Mouse (Mus musculus) c-Kit-positive CD71-positive TER-119-positive erythroid progenitor cells, embryonic 14.5 days (primary cell): ENCODE results near the gene Lin28a.
"Not testable (repeated sequence)": the region's sequence is repeated elsewhere in the genome, so short reads cannot be mapped to it uniquely, and the experiment has no call there.

Experiments
- DNase-seq: peaks from one replicate; pipeline ENCODE4 v3.0.0-alpha.2; 2013; ENCODE audit warnings: low spot score

Lin28a gene

DNA sequence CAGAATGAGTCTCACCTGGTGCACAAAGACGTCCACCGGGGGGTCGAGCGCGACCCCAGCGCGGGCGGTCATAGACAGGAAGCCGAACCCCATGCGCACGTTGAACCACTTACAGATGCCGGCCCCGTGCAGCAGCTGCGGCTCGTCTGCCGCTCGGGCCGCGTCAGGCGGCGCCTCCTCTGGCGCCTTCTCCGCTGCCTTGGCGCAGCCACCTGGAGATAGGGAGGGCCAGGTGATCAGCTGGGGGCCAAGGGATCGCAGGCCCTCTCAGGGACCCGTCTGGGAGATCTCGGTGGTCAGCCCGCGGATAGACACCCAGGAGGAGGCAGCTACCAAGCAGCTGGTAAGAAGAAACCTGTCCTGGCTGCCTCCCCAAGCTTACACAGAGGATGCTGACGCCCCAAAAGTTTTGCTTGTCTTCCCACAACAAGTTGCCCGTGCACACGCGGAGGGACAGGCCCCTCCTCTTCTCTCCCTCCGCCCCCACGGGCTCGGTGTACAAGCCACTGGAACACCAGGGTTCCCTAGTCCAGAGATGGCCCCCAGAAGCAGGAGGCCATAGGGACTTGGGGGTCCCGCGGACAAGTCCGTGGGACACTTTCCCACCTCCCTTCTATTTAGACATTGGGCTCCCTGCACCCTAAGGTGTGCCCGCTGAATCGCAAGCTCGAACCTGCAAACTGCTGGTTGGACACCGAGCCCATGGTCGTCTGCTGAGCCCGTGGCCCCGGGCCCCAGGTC, 433 bp downstream of the Lin28a start:
- no peak for DNase-seq

DNA sequence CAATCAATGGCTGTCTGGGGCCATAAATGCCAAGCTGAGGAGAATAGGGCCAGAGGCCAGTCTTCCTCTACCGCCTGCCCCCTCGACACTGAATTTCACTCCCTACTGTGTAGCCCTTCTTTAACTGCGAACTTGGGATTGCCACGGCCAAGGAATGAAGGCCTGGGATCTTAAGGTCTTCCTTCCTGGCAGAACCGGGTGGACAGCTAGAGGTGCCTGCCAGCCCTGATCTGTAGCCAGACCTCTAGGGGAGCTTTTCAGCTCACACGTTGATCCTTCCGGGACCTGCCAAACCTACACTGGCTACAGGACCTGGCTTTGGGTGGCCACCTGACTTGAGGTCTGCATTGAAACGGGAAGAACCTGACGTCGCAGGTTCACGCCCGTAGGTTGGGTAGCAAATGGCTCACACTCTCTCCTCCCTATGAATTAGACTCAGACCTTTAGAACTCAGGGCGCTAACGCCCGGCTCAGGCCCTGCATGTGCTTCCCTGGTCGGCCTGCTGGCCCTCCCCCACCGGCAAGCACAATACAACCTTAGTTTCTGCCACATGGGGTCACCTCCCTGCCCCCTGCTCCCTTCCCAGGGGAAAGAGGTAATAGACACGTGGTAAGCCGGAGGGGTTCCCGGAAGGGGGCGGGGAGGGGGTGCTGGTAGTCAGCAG, 1.3 kb downstream of the Lin28a start:
- no peak for DNase-seq

DNA sequence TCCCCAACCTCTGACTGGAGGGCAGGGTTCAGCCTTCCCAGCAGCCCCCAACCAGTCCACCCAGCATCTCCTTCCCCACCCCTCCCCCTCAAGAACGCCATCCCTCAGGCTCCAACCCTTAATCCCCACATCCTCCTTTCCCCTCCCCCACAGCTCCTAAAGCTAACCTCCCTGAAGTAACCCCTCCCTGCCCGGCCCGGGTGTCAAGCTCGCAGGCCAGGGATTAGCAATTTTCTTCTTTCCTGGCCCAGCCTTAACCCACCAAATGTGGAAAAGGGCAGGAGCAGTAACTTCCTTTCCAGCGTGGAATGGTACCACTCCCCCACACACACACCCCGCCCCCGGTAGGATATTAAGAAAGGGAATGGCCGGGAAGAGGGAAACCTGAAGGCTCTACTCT, 1.9 kb downstream of the Lin28a start:
- DNase-seq: no peak

DNA sequence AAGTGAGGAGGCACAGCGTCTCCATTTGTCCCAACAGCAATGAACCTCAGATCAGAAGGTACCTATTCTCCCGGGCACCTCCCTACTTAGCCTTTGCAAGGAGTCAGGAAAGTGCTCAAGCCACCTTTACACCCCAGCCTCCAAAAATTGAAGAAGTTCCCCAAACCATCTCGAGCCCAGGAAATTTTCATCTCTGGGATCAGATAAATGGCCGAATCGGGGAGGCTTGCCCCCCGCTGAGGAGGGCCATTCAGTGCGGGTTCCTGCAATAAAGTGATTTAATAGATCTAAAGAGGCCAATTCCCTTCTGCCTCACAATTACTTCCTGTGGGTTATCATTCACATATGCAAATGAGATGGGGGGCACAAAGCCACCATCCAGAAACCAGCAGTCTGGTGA, 2.4 kb downstream of the Lin28a start:
- no peak for DNase-seq

DNA sequence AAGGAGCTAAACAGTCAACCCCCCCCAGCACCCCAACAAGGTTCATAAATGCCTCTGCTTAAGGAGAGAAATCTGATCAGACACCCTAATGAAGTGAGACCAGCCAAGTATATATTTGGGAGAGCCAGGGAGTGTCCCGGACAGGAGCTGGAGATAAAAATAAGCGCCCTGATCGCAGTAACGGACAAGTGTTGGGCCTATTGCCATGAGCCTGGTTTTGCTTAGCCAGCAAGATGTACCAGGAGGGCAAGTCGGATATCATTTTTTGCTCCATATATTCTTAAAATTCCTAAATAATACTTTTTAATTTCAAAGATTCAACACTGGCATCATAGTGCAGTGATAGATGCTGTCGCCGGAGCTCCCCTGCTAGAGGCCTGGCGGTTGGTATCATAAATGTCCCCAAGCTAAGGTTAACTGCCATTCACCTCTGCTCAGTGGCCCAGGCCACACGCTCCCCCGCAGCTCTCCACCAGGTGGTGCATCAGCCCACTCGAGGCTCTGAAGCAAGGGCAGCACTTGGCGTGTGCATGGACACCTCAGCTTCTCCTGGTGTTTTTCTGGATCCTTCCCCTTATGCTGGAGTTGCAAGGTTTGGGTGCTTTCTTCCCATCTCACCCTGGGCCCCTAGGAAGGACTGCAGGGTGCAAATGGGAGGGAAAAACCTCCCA, 5.6 kb downstream of the Lin28a start:
- no peak for DNase-seq

DNA sequence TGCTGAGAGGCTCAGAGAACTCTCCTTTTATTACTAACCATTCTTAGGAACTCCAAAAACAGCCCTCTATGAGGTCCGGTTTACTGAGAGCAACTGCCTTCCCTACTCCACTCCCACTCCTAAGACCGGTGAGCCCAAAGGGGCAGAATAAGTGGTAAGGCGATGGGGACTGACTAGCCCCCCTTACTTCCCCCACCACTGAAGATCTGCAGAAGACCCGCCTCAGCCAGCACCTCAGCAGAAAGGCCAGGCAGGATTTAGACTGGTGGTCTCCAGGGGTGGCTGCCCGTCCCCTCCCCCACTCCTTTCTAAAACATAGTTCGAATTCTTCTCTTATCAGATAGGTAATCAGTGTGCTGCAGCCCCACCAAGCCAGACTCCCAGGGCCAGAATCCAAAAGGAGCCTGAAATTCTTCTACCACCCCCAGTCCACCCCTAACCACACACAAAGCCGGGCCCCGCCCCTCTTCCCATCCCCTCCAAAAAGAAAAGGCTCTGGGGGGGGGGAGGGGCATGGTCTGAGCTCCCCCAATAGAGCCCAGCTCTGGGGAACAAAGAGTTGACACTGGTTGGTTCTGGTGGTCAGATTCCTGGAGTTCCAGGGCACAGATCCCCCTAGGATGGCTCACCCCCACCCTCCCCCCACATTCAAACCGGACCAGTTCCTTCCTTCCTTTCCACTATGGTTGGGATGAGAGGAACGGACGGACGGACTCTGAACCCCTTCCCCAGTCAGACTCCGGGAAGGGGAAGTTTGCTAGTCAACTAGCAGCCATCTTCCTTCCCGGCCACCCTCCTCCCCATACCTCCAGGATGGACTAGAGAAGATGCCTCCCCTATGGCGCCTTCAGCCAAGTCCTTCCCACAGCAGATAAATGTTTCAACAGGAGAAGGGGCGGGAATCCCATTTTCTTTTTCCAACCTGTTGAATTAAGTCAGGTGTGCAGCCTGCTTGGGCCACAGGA, 6.9 kb downstream of the Lin28a start:
- no peak for DNase-seq

DNA sequence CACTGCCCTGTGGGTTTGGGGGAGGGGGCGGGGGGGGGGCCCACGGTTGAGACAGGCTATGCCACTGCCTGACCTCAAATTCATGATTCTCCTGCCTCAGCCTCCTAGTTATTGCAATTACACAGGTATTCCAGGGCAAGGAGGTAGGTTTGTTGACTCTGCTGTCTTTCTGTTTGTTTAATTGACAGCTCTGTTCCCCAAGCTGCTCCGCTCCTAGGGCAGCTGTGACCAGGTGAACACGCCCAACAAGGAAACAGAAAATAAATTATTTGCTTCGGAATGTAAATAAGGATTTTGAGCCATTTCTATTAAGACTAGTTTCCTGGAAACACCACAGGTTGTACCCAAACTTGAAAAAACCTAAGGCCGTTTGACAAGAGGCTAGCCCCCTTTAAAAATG, 8.9 kb downstream of the Lin28a start:
- DNase-seq: no peak

DNA sequence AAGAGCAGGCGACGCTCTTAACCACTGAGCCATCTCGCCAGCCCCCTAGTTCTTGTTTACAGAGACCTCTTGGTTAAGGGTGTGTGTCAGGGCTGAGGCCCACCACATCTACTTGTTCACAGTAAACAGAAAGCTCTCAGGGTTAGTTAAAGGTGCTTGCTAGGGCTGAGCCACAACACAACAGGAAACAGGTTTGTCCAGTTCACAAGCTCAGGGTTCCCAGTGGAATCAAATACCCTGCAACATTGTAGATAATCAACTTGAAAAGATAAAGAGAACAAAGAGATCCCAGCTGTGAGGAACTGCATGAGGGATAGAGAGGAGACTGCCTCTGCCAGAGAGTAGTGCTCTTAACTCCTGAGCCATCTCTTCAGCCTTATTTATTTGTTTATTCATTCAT, 11.8 kb downstream of the Lin28a start:
- DNase-seq: no peak

DNA sequence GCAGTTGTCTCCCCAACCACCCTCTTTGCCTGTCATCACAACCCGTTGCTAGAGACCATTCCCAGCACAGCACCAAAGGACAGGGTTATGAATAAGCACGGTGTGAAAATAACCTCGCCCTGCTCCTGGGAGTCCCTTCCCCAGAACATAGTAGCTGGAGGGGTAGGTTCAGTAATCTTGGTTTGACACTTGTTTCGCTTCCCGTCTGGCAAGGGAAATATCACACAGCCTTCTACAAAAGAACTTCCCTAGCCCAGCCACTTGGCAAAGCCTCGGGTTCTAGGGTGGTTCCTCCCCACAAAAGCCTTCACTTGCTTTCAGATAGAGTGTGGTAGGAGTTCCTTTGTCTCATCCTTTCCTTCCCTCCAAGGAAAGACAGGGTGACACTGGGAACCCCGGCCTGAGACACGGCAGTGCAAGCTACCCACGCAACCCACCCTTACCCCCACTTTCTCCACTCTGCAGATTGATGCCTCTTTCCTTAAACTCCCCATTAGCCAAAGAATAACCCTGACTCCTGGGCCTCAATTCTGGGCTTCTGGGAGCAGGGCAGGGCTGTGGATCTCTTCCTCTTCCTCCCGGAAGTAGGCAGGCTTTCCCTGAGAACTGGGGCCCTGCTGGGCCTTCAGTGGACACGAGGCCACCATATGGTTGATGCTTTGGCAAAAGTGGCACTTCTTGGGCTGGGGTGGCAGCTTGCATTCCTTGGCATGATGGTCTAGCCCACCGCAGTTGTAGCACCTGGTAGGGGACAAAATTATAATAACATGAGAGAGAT, 12.9 kb downstream of the Lin28a start:
- DNase-seq: no peak

DNA sequence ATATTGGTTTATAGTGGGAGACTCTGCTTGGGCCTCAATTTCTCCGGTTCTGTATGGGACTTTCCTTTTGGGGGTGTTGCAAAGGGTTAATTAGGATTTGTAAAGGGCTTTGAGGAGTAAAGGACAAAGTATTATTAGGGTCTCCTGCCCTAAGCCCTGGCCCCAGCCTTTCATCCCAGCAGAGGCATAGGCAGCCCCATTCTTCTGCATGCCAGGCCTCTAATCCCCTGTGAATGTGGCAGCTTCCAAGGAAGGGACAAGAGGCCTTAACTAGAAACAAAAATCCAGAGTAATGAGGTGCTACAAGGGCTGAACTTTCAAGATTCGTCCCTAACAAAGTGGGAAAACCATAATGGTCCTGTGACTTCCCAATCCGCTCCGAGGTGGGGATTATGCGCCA, 15.7 kb downstream of the Lin28a start:
- DNase-seq: no peak

DNA sequence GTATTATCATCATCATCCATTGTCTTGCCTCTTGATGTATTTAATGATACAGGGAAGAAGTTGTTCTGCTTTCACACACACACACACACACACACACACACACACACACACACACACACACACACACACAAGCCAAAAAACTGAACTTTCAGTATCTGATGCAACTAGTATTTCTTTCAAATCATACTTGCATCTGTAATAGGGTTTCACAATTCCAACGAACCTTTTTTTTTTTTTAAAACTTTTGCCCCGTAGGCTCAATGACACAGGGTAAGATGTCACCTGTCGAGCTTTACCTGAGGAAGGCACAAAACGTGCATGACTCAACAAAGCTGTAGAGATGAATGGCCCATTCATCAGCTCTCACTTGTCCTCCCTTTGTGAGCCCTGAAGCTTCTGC, 16.4 kb downstream of the Lin28a start:
- no peak for DNase-seq

DNA sequence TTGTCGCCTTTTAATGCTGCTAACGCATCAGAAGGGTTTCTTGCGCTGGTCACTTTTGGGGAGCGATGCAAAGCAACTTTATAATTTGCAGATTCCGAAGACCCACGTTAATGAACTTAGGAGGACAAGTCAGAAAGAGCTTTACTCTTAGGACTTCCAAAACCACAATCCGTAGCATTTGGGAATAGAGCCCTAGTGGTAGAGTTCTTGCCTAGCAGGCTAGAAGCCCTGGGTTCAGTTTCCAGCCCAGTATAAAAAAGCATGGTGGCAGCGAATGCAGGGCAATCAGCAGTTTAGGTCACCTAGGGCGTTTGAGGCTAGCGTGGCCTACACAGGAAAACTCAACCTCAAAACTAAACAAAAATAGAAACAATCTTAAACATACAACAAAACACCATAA, 16.9 kb downstream of the Lin28a start:
- no peak for DNase-seq

DNA sequence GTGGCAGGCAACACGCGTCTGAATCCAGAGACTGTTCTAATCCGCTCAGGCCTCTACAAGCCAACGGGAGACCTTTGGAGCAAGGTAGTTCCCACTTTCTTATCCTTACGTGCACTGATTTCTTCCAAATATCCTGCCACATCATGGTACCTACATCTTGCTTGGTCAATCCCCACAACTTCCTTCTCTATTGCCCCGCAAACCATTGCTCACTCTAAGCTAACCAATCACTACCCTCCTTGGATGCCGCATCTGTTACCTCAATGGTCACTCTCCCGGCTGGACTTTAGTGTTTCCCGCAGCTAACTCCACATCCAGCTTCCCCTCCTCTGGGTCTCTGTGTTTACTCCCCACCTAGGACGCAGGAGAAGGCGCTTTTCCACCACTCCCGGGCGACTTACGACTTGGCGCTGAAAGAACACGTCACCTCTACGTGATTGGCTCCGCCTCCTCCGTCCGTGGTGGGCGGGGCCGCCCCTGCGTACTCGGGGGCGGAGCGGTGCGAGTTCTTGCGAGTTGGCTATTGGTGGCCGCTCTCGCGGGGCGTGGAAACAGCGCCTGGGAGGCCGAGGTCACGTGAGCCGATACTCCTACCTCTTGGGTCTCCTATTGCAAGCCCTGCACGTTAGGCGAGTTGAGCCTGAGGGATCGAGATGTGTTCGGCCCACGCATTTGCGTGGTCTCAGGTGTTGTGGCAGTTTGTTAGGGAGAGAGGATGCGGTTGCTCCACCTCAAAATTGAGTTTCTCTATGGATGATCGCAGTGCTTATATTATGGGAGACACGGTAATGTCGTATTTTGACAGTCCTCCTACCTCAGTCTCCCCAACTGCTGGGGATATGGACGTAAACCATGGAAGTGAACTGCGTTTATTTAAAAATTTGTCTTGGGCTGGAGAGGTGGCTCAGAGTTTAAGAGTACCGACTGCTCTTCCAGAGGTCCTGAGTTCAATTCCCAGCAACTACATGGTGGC, 17.9 kb downstream of the Lin28a start, which contains the start of gene Dhdds:
Gene Dhdds (minus strand): TSS at position 453 of the 973 bp plus-strand sequence.
- DNase-seq: peak; percentile 98

DNA sequence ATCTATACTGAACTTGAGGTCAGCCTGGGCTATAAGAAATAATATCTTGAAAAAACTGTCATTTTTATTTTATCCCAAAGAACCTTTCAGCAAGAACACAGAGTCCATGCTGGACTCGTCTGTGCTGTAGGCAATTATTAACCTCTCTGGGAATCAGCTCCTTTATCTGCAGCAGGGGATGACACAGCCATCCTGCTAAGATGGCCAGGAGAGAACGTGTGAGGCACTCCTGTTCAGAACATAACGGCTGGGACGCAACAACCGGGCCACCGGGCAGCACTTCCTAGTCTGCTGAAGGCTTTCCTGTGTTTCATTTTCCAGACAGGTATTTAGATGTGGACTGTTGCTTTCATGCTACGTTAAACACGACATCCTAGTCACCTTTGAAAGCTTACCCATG, 23.9 kb downstream of the Lin28a start:
- DNase-seq: no peak

DNA sequence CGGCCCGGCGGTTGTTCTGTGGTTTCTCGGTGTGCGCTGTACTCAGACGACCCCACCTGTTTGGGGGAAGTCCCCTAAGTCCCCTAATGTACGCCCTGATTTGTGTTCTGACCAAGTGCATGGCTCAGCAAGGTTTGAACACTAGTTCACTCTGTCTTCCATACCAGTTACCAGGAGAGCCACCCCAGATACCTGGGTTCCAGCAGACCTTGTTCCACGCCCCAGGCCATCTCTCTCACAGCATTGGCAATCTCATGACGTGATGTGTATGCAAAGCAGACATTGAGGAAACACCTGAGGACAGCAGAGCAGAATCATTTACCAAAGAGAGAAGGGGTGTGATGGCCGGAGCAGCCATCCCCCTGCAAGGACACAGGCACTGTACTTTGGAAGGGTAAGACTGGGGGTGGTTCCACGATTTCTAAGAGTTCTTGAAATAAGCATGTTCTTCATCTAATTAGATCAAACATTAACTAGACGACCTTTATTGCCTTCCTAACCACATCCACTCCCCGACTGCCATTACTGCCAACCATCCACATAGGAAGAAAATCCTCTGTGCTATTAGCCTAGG, 27.5 kb downstream of the Lin28a start:
- DNase-seq: no peak

DNA sequence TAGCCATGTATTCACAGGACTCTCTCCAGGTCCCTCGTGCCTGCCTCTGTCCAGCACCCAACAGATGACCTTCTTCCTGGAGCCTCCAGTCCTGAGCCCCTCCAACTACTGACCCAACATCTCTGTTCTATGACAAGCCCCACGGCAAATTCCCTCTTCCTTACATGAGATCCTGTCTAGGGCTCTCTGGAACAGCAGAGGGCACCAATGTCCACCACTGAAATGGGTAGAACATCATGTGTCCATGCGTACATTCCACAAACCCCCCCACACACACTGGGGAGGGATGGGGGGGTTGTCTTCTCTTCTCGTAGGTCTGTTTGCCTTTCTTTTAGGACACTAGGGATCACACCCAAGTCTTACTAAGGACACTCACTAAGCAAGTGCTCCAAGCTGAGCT, 28.6 kb downstream of the Lin28a start:
- DNase-seq: no peak

DNA sequence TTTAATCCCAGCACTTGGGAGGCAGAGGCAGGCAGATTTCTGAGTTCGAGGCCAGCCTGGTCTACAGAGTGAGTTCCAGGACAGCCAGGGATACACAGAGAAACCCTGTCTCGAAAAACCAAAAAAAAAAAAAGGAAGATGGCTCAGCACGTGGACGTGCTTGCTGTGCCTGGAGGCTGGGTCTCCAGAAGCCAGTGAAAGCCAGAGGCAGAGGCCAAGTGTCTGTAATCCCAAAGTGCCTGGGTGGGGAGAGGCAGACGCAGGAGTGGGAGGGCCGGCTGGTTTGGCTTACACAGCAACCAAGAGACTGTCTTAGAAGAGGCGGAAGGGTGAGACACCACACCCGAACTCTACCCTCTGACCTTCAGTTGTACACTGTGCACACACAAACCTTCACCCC, 30.4 kb downstream of the Lin28a start:
- DNase-seq: not testable (repeated sequence)

DNA sequence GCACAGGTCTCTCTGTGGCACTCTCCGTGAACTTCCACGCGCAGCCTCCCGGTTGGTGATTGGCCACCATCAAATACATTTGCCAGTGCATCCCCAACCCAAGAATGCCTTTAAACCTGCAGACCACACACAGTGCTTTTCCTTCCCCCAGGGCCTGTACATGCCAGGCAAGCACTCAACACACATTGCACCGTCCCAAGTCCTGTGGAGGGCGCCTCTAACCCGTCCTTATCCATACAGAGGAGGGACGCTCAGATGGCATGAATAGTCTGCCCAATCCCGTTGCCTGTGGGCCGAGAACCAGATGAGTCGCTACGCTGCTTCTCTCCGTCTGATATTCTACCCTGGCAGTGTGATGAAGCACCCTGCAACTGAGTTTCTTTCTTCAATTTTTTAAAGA, 35.7 kb downstream of the Lin28a start:
- no peak for DNase-seq

DNA sequence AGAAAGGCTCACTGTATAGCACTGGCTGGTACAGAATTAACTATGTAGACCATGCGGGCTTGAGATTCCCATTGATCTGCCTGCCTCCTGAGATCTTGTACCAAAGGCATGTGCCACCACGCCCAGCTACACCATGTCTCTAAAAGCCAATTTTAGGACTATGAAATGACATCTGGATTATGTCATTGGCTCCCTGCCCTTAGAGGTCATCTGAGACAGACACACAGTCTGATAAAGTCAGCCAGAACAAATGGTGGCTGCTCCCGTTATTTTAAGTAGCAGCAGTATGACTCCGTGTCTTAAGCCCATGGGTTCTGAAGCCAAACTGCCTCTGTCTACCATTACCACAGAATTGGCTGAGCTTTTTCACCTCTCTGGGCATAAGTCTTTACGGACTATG, 38.1 kb downstream of the Lin28a start:
- no peak for DNase-seq
